Mouse (Mus musculus) heart, postnatal 25 days (tissue): ENCODE results near the gene Hoxb8. TPM values are rescaled to one million over a fixed set of nuclear protein-coding genes. Genes with fewer than 3 reads are reported as not detected.

Source experiments
- DNase-seq: peaks from one replicate; pipeline ENCODE4 v3.0.0; 2022; ENCODE audit warnings: low spot score
- intact Hi-C: fragments of 180-260 bp; cut with DNase I; formaldehyde crosslinking; loops from one replicate; pipeline ENCODE4 v1.15.1; 2025
- total RNA-seq, 2 experiments: library from RNA; stranded (reverse); gene quantifications; 2 replicates each; pipeline ENCODE4 v1.2.3; 2021

Hoxb8 gene
- not detected for total RNA-seq

GRCm38 (mm10) chr11:96281855-96282570 lies at the start of gene Hoxb8:
Gene Hoxb8, plus strand, starts transcription at chr11:96281905.
- intact Hi-C loops: no loop called here
- no peak for DNase-seq

GRCm38 (mm10) chr11:96234906-96235305 lies 46.8 kb upstream of the Hoxb8 start:
- intact Hi-C loops: loop anchor here (1.0 kb wide), 2 partner anchors 90 to 142 kb away; no protein-coding TSS in a partner anchor
- DNase-seq: no peak

- intact Hi-C loops: no loop called here
- no peak for DNase-seq
These were observed 41.5 kb upstream of the Hoxb8 start for GRCm38 (mm10) chr11:96240211-96240610.

- intact Hi-C loops: no loop called here
- DNase-seq: no peak
These were observed 30.8 kb upstream of the Hoxb8 start for GRCm38 (mm10) chr11:96250901-96251300.

GRCm38 (mm10) chr11:96251480-96252031 lies 30.1 kb upstream of the Hoxb8 start:
- no peak for DNase-seq
- intact Hi-C loops: no loop called here

GRCm38 (mm10) chr11:96252541-96253120 lies 29.1 kb upstream of the Hoxb8 start:
- intact Hi-C loops: no loop called here
- no peak for DNase-seq

- intact Hi-C loops: no loop called here
- DNase-seq: no peak
These were observed 27.5 kb upstream of the Hoxb8 start for GRCm38 (mm10) chr11:96254221-96254620.

- DNase-seq: no peak
- intact Hi-C loops: no loop called here
These were observed 26.4 kb upstream of the Hoxb8 start for GRCm38 (mm10) chr11:96255111-96255995.

- no peak for DNase-seq
- intact Hi-C loops: no loop called here
These were observed 25.7 kb upstream of the Hoxb8 start for GRCm38 (mm10) chr11:96255996-96256445.

GRCm38 (mm10) chr11:96257141-96257540 lies 24.6 kb upstream of the Hoxb8 start:
- intact Hi-C loops: no loop called here
- DNase-seq: no peak

- intact Hi-C loops: no loop called here
- no peak for DNase-seq
These were observed 22.7 kb upstream of the Hoxb8 start for GRCm38 (mm10) chr11:96259038-96259437.

- no peak for DNase-seq
- intact Hi-C loops: no loop called here
These were observed 22.2 kb upstream of the Hoxb8 start for GRCm38 (mm10) chr11:96259511-96259910.

GRCm38 (mm10) chr11:96260310-96260970 lies 21.3 kb upstream of the Hoxb8 start:
- intact Hi-C loops: no loop called here
- DNase-seq: no peak

- intact Hi-C loops: no loop called here
- DNase-seq: no peak
These were observed 20.3 kb upstream of the Hoxb8 start for GRCm38 (mm10) chr11:96261323-96261890.

GRCm38 (mm10) chr11:96262262-96262830 lies 19.4 kb upstream of the Hoxb8 start:
- intact Hi-C loops: no loop called here
- no peak for DNase-seq

GRCm38 (mm10) chr11:96263636-96264389 lies 17.9 kb upstream of the Hoxb8 start:
- intact Hi-C loops: no loop called here
- no peak for DNase-seq

GRCm38 (mm10) chr11:96264390-96265020 lies 17.2 kb upstream of the Hoxb8 start:
- intact Hi-C loops: no loop called here
- no peak for DNase-seq

- intact Hi-C loops: no loop called here
- DNase-seq: no peak
These were observed 15.8 kb upstream of the Hoxb8 start for GRCm38 (mm10) chr11:96265954-96266353.
